Mouse (Mus musculus) forebrain, embryonic 14.5 days (tissue): ENCODE measurements around the gene Gen1. TPM values are rescaled to one million over a fixed set of nuclear protein-coding genes. Genes with fewer than 3 reads are reported as not detected.

Experiments
- microRNA-seq: library from miRNA; unstranded; fragments of <30 nt; microRNA quantifications from one replicate; pipeline ENCODE4, GENCODE M21; 2016
- polyA plus RNA-seq: library from polyadenylated mRNA; unstranded; fragments of >200 nt; fragmentation: Nextera tagmentation; extraction: Ambion mirVana; gene quantifications from 2 replicates; pipeline ENCODE4 v1.2.1, GENCODE M21; 2014

The Gen1 gene
- polyA plus RNA-seq, 1 experiment from 2014 or later: 6.9 TPM

Small RNAs within 50 kb of the gene (microRNA-seq; reads per million reads assigned to microRNA genes)
- gene Mir7675: not detected

Other genes starting within 250 kb of the Gen1 start
- 0.36 and 0.63 TPM in 2 replicates for gene Kcns3, start 114.7 kb downstream of the Gen1 start, polyA plus RNA-seq
- gene Msgn1, start 56.8 kb downstream of the Gen1 start, polyA plus RNA-seq: not detected in 2 replicates
- 104 and 111 TPM in 2 replicates for gene Smc6, start 85 bp upstream of the Gen1 start, polyA plus RNA-seq
- gene Vsnl1, start 170.8 kb upstream of the Gen1 start, polyA plus RNA-seq: 12.8 and 19.7 TPM in 2 replicates
- gene Rad51ap2, start 190.3 kb upstream of the Gen1 start, polyA plus RNA-seq: 0.09 and 0.15 TPM in 2 replicates